Mouse (Mus musculus) A20 (cell line): Measurements from ENCODE around the gene Pola1.

Experiments used
- DNase-seq: peaks from one replicate; pipeline ENCODE4 v3.0.0-alpha.2; 2011; ENCODE audit warnings: low read depth, low spot score

The Pola1 gene

GRCm38 (mm10) chrX:93631657-93632449, at the start of gene Pola1:
Gene Pola1 (minus strand): TSS chrX:93632155.
- peak; percentile 84 for DNase-seq

- no peak for DNase-seq
These were observed 44.3 kb upstream of the Pola1 start for GRCm38 (mm10) chrX:93676228-93676627.

GRCm38 (mm10) chrX:93674836-93675795, 43.2 kb upstream of the Pola1 start:
- peak; percentile 72 for DNase-seq

- DNase-seq, result no peak
These were observed 42.5 kb upstream of the Pola1 start for GRCm38 (mm10) chrX:93674432-93674831.

GRCm38 (mm10) chrX:93664787-93665186, 32.8 kb upstream of the Pola1 start:
- no peak for DNase-seq

- no peak for DNase-seq
These were observed 32.1 kb upstream of the Pola1 start for GRCm38 (mm10) chrX:93663919-93664586.

- no peak for DNase-seq
These were observed 23.2 kb upstream of the Pola1 start for GRCm38 (mm10) chrX:93655153-93655552.

GRCm38 (mm10) chrX:93654218-93655002, 22.5 kb upstream of the Pola1 start, which contains the start of gene Pcyt1b:
Gene Pcyt1b (plus strand): TSS chrX:93654863.
- no peak for DNase-seq

GRCm38 (mm10) chrX:93650738-93651137, 18.8 kb upstream of the Pola1 start:
- DNase-seq, result no peak

GRCm38 (mm10) chrX:93644022-93644421, 12.1 kb upstream of the Pola1 start:
- DNase-seq, result no peak

- no peak for DNase-seq
These were observed 11.6 kb upstream of the Pola1 start for GRCm38 (mm10) chrX:93643600-93643999.

- no peak for DNase-seq
These were observed 3.0 kb upstream of the Pola1 start for GRCm38 (mm10) chrX:93634861-93635375.

- no peak for DNase-seq
These were observed 1.7 kb downstream of the Pola1 start for GRCm38 (mm10) chrX:93630256-93630655.

- DNase-seq, result no peak
These were observed 29.7 kb downstream of the Pola1 start for GRCm38 (mm10) chrX:93602214-93602613.

- DNase-seq, result no peak
These were observed 37.7 kb downstream of the Pola1 start for GRCm38 (mm10) chrX:93594283-93594682.

GRCm38 (mm10) chrX:93580931-93581330, 51.0 kb downstream of the Pola1 start:
- DNase-seq, result no peak

GRCm38 (mm10) chrX:93557171-93557570, 74.8 kb downstream of the Pola1 start:
- DNase-seq, result peak; percentile 9

GRCm38 (mm10) chrX:93539779-93540178, 92.2 kb downstream of the Pola1 start:
- DNase-seq, result no peak

GRCm38 (mm10) chrX:93502865-93503353, 129.0 kb downstream of the Pola1 start:
- DNase-seq, result no peak

GRCm38 (mm10) chrX:93497597-93497996, 134.4 kb downstream of the Pola1 start:
- DNase-seq, result no peak

- peak; percentile 35 for DNase-seq
These were observed 166.2 kb downstream of the Pola1 start for GRCm38 (mm10) chrX:93465711-93466110.
